Mouse (Mus musculus) natural killer cell, adult 2 months (primary cell): ENCODE measurements at regions not wholly inside any gene's neighbourhood (a gene's known extent, or its start where the extent isn't known, plus 50 kb on each side); places are given as distances from the start of the nearest gene placed in this dataset.

ENCODE experiments used
- DNase-seq, 2 experiments: peaks; one replicate each; pipeline ENCODE4 v3.0.0; 2022; ENCODE audit warnings: low spot score in 2 of 2

- DNase-seq: no peak
Measured at GRCm38 (mm10) chr2:74354591-74354990, 224.6 kb downstream of the Lnpk start.

GRCm38 (mm10) chr2:74349809-74350208, 229.4 kb downstream of the Lnpk start:
- no peak for DNase-seq

- DNase-seq: no peak
Measured at GRCm38 (mm10) chr2:74306301-74306700, 272.9 kb downstream of the Lnpk start.

GRCm38 (mm10) chr2:74300885-74301451, 278.3 kb downstream of the Lnpk start:
- no peak for DNase-seq

GRCm38 (mm10) chr2:74300366-74300791, 278.9 kb downstream of the Lnpk start:
- DNase-seq: no peak

- DNase-seq: no peak
Measured at GRCm38 (mm10) chr2:74292641-74293040, 286.6 kb downstream of the Lnpk start.

- DNase-seq: no peak
Measured at GRCm38 (mm10) chr2:74291416-74292396, 287.5 kb downstream of the Lnpk start.

GRCm38 (mm10) chr2:74285624-74286023, 293.6 kb downstream of the Lnpk start:
- no peak for DNase-seq

- no peak for DNase-seq
Measured at GRCm38 (mm10) chr2:74264963-74265362, 314.3 kb downstream of the Lnpk start.

- DNase-seq: no peak
Measured at GRCm38 (mm10) chr2:74257034-74257781, 322.0 kb downstream of the Lnpk start.

- no peak for DNase-seq
Measured at GRCm38 (mm10) chr2:74247521-74247920, 331.7 kb downstream of the Lnpk start.

- DNase-seq: no peak
Measured at GRCm38 (mm10) chr2:74246631-74247030, 332.6 kb downstream of the Lnpk start.

GRCm38 (mm10) chr2:74244203-74244602, 333.1 kb upstream of the Atp5g3 start:
- DNase-seq: no peak

- DNase-seq: no peak
Measured at GRCm38 (mm10) chr2:74243801-74244200, 332.7 kb upstream of the Atp5g3 start.

- no peak for DNase-seq
Measured at GRCm38 (mm10) chr2:74239586-74239985, 328.5 kb upstream of the Atp5g3 start.

GRCm38 (mm10) chr2:74217437-74217836, 306.3 kb upstream of the Atp5g3 start:
- no peak for DNase-seq

GRCm38 (mm10) chr2:74210210-74210609, 299.1 kb upstream of the Atp5g3 start:
- DNase-seq: no peak

- no peak for DNase-seq
Measured at GRCm38 (mm10) chr2:74209421-74209917, 298.3 kb upstream of the Atp5g3 start.

GRCm38 (mm10) chr2:74207440-74207839, 296.3 kb upstream of the Atp5g3 start:
- no peak for DNase-seq

GRCm38 (mm10) chr2:74202776-74203175, 291.6 kb upstream of the Atp5g3 start:
- no peak for DNase-seq

- no peak for DNase-seq
Measured at GRCm38 (mm10) chr2:74201608-74202323, 290.6 kb upstream of the Atp5g3 start.
